Mouse (Mus musculus) stomach, embryonic 15.5 days (tissue): Measurements from ENCODE around the gene Metap1. TPM values are rescaled to one million over a fixed set of nuclear protein-coding genes. Genes with fewer than 3 reads are reported as not detected.

Experiments
- ATAC-seq: fragments of 200-750 bp; cut with Nextera tagmentation; 2 replicates; pipeline ENCODE4 v1.8.0; 2017; ENCODE audit warnings: low read depth, moderate number of reproducible peaks, moderate TSS enrichment; ENCODE audit not compliant: insufficient read depth, low FRiP score
- H3K27ac ChIP-seq: fragments of 300-500 bp; sonication (generic); 2 replicates; pipeline ENCODE4 v1.5.1; 2015; ENCODE audit warnings: mild to moderate bottlenecking, inconsistent platforms
- H3K27me3 ChIP-seq: fragments of 300-500 bp; sonication (generic); replicated peaks from 2 replicates; pipeline ENCODE4 v1.6.1; 2015; ENCODE audit warnings: inconsistent platforms
- H3K36me3 ChIP-seq: fragments of 300-500 bp; sonication (generic); 2 replicates; pipeline ENCODE4 v1.6.1; 2015; ENCODE audit warnings: inconsistent platforms
- H3K4me1 ChIP-seq: fragments of 300-500 bp; sonication (generic); 2 replicates; pipeline ENCODE4 v1.6.1; 2015; ENCODE audit warnings: inconsistent platforms
- H3K4me2 ChIP-seq: fragments of 300-500 bp; sonication (generic); 2 replicates; pipeline ENCODE4 v1.6.1; 2015; ENCODE audit warnings: mild to moderate bottlenecking, inconsistent platforms
- H3K4me3 ChIP-seq: fragments of 300-500 bp; sonication (generic); replicated peaks from 2 replicates; pipeline ENCODE4 v1.5.1; 2015; ENCODE audit warnings: inconsistent platforms
- H3K9ac ChIP-seq: fragments of 300-500 bp; sonication (generic); 2 replicates; pipeline ENCODE4 v1.6.1; 2015; ENCODE audit warnings: inconsistent platforms
- H3K9me3 ChIP-seq: fragments of 300-500 bp; sonication (generic); 2 replicates; pipeline ENCODE4 v1.6.1; 2016; ENCODE audit warnings: inconsistent platforms
- WGBS: fragments of 180-500 bp; shearing (Covaris S2); methylation state at CpG from one replicate; pipeline ENCODE4 v1.1.7; 2015; 5-methylcytosine and 5-hydroxymethylcytosine counted together
- polyA plus RNA-seq: library from polyadenylated mRNA; unstranded; fragments of >200 nt; fragmentation: Nextera tagmentation; extraction: Ambion mirVana; gene quantifications from 2 replicates; pipeline ENCODE4 v1.2.1, GENCODE M21; 2015

The Metap1 gene
- 46.1 and 48.1 TPM in 2 replicates for polyA plus RNA-seq

DNA sequence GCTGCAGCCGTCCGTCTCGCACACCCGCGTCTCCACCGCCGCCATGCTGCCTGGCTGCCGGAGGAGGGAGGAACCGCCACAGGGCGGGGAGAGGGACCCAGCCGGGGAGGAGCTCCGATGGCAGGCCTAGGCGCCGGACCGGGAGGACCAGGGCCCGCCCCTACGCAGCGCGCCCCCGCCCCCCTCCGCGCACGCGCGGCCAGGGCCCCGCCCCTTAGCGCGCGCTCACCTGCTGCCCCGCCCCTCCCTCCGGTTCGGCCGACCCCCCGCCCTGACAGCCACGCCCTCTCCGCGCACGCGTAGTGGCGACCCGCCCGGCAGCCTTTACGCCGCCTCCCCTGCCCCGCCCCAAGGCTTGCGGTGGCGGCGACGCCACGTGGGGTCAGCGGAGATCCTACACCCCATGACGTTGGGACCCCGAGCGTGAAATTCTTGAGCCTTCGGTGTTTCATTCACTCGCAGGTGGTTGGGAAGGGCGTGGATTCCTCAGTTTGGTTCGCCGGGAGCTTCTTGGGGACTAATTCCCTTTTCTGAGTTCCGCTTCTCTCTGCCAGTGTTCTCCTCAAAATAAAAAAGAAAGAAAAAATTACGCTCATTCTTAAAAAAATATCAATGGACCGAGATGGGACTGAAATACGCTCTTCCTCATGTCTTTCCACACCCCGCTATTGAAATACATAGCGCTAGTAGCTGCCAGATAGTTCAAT, at the start of gene Metap1:
TSS of gene Metap1 (minus strand) at position 189 of the 707 bp plus-strand sequence.
- H3K27ac ChIP-seq = peak within 1 kb of the TSS; percentile 82
- H3K4me2 ChIP-seq = peak within 1 kb of the TSS; percentile 65
- H3K4me1 ChIP-seq = no peaks in the 10 kb centered on the region
- peak within 1 kb of the TSS; percentile 76 for H3K9ac ChIP-seq
- under 1% methylated on average over 39 of the region's 65 CpGs for WGBS
- peak; percentile 99 for ATAC-seq
- peak within 1 kb of the TSS; percentile 62 for H3K4me3 ChIP-seq
- H3K27me3 ChIP-seq = no peaks in the 10 kb centered on the region
- H3K36me3 ChIP-seq = peaks cover 10% of the 10 kb centered on the region; the same call in 1 of the 2 replicates
- H3K9me3 ChIP-seq = no peaks in the 10 kb centered on the region

- Histone ChIP-seq H3K27me3 (no peaks in the 10 kb centered on the region), H3K27ac (no peak overlapping the region), H3K9ac (no peak overlapping the region), H3K4me2 (no peak overlapping the region), H3K4me3 (no peak overlapping the region), H3K36me3 (no peaks in the 10 kb centered on the region), H3K4me1 (peaks cover 10% of the 10 kb centered on the region), H3K9me3 (no peaks in the 10 kb centered on the region)
- WGBS = 89% methylated on average over 2 of the region's 2 CpGs
- no peak for ATAC-seq
Observed at GRCm38 (mm10) chr3:138536031-138536430, 46.7 kb upstream of the Metap1 start.

DNA sequence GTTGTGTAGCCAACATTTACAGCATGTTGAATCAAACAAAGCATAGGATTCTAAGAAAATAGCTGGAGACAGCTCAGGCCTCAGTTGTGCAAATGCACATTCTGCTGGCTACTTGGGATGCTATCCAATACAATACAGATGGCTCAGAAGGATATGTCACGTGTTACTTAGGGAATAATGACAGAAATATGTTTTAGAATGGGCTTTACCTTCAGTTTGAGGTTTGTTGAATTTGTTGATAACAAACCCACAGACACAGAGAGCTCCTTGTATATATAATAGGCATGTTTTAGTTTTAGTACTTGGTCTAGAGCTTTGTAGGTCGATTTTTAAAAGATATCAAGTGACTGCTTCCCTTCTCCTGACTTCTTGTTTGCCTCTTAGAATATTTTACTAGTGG, 43.4 kb upstream of the Metap1 start:
- H3K36me3 ChIP-seq = no peaks in the 10 kb centered on the region
- ATAC-seq = no peak
- H3K9ac ChIP-seq = no peak overlapping the region
- H3K27ac ChIP-seq = no peak overlapping the region
- H3K27me3 ChIP-seq = no peaks in the 10 kb centered on the region
- H3K4me1 ChIP-seq = peaks cover 15% of the 10 kb centered on the region
- H3K4me2 ChIP-seq = no peak overlapping the region
- no peak overlapping the region for H3K4me3 ChIP-seq
- WGBS = 45% methylated on average over 2 of the region's 2 CpGs
- no peaks in the 10 kb centered on the region for H3K9me3 ChIP-seq

DNA sequence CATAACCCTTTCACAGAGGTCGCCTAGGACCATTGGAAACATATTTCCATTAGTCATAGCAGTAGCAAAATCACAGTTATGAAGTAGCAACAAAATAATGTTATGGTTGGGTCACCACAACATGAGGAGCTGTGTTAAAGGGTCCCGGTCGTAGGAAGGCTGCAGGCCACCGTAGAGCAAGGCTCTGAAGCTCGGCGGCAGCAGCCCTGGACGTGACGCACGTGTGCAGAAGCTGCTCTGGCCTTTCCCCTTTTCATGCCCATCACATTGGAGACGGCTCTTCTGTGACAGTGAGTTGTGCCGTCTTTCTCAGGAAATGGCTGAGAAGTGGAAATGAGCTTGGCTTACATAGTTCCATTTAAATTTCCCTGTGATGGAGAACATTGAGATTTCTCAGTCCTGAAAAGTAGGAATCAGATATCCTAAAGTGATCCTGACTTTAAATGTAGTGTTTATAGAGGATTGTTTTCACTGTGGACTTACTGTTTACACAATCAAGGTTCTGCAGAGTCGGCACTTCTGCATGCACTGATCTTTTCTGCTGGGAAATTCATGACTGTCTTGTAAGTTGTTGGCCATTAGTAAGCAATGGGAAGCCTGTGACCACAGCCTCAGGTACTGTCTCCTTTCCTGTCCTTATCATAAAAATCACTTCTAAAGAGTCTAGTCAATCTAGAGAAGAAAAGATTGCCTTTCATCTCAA, 42.3 kb upstream of the Metap1 start:
- 0 out of 2 replicates have a peak overlapping the region, but pooled peaks have one; percentile 3 for H3K4me2 ChIP-seq
- no peak overlapping the region for H3K4me3 ChIP-seq
- H3K27me3 ChIP-seq = no peaks in the 10 kb centered on the region
- H3K27ac ChIP-seq = no peak overlapping the region
- H3K4me1 ChIP-seq = peaks cover 15% of the 10 kb centered on the region
- no peaks in the 10 kb centered on the region for H3K36me3 ChIP-seq
- WGBS = 41% methylated on average over 12 of the region's 12 CpGs
- no peak overlapping the region for H3K9ac ChIP-seq
- no peaks in the 10 kb centered on the region for H3K9me3 ChIP-seq
- ATAC-seq = no peak

DNA sequence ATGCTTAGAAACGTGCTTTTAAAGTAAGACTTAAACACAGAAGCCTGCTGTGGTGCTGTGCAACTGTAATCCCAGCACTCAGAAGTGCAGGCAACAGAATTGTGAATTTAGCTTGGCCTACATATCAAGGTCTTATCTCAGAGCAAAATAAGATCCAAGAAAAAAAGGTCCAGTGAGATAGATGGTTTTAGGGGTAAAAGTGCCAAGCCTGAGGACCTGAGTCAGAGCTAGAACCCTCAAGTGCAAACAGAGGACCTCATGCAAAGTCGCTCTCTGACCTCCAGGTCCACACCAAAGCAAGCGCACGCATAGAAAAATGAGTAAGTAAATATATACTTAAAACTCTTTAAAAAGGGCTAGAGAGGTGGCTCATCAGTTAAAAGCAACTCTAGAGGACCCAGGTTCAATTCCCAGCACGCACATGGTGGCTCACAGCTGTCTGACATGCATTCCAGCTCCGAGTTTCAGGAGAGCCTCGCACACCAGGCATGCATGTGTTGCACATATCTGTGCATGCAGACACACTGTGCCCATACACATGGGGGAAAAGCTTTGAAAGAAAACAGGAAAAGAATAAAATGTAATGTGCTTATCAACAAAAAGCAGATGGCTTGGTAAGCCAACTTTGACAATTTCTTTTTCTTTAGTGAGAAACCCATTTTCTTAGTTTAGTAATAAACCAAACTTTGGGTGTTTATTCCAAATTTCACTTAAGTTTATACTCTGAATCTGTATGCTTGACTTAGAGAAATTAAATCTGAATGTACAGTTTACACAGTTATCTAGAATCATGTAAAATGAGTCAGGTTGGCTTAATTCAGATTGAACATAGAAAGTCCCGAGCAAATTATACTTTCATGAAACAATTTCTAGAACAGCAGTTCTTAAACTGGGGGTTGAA, 41.5 kb upstream of the Metap1 start:
- WGBS = 54% methylated on average over 8 of the region's 8 CpGs

GRCm38 (mm10) chr3:138528265-138528664, 39.0 kb upstream of the Metap1 start:
- Histone ChIP-seq H3K9me3 (no peaks in the 10 kb centered on the region), H3K27me3 (no peaks in the 10 kb centered on the region), H3K36me3 (no peaks in the 10 kb centered on the region), H3K27ac (no peak overlapping the region), H3K9ac (peak overlapping the region; percentile 80; the same call in 1 of the 2 replicates), H3K4me1 (peaks cover 20% of the 10 kb centered on the region), H3K4me3 (peak overlapping the region; percentile 89), H3K4me2 (peak overlapping the region; percentile 68)
- no peak for ATAC-seq
- WGBS = 2% methylated on average over 16 of the region's 16 CpGs

More for the DNA sequence above, 41.5 kb upstream of the Metap1 start:
- no peak overlapping the region for H3K4me2 ChIP-seq
- no peaks in the 10 kb centered on the region for H3K36me3 ChIP-seq
- H3K27me3 ChIP-seq = no peaks in the 10 kb centered on the region
- H3K27ac ChIP-seq = no peak overlapping the region
- ATAC-seq = no peak
- H3K4me3 ChIP-seq = no peak overlapping the region
- H3K9ac ChIP-seq = no peak overlapping the region
- peaks cover 18% of the 10 kb centered on the region for H3K4me1 ChIP-seq
- H3K9me3 ChIP-seq = no peaks in the 10 kb centered on the region

DNA sequence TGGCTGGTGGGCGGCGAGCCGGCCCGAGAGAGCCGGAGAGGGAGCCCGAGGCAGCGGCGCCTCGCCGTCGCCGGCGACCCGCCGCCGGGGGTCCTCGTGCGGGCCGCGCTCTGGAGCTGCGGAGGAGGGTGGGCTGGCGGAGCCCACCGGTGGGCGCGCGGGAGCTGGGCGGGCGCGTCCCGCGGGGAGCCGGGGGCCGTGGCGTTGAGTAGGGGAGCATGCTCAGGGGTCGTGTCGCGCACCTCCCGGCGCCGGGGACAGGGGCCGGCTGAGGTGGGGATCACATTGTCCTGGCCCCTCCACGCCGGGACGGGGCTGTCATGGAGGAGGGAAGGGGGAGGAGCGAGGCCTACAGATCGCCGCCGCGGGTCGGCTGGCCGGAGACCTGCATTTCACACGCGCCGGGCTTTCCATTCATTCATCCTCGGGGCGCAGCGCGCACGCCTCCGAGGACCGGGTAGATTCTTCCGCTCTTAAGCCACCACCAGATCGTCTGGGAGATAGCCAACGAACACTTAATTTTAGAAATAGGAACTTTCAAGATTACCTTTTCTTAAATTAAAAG, 38.4 kb upstream of the Metap1 start:
- WGBS = 0% methylated on average over 51 of the region's 64 CpGs
- peak overlapping the region; percentile 80 for H3K9ac ChIP-seq
- peak; percentile 41; the same call in 1 of the 2 replicates for ATAC-seq
- peak overlapping the region; percentile 68 for H3K4me2 ChIP-seq
- H3K27me3 ChIP-seq = no peaks in the 10 kb centered on the region
- H3K36me3 ChIP-seq = no peaks in the 10 kb centered on the region
- H3K4me1 ChIP-seq = peaks cover 19% of the 10 kb centered on the region
- no peaks in the 10 kb centered on the region for H3K9me3 ChIP-seq
- peak overlapping the region; percentile 91 for H3K27ac ChIP-seq
- H3K4me3 ChIP-seq = peak overlapping the region; percentile 89

- H3K9me3 ChIP-seq = no peaks in the 10 kb centered on the region
- H3K27ac ChIP-seq = peak overlapping the region; percentile 95
- H3K4me1 ChIP-seq = peaks cover 15% of the 10 kb centered on the region
- H3K27me3 ChIP-seq = no peaks in the 10 kb centered on the region
- peak; percentile 97 for ATAC-seq
- no peaks in the 10 kb centered on the region for H3K36me3 ChIP-seq
- WGBS = 1% methylated on average over 80 of the region's 85 CpGs
- peak overlapping the region; percentile 80 for H3K9ac ChIP-seq
- peak overlapping the region; percentile 90 for H3K4me2 ChIP-seq
- peak overlapping the region; percentile 89 for H3K4me3 ChIP-seq
Observed at GRCm38 (mm10) chr3:138526916-138527666, 37.8 kb upstream of the Metap1 start.

DNA sequence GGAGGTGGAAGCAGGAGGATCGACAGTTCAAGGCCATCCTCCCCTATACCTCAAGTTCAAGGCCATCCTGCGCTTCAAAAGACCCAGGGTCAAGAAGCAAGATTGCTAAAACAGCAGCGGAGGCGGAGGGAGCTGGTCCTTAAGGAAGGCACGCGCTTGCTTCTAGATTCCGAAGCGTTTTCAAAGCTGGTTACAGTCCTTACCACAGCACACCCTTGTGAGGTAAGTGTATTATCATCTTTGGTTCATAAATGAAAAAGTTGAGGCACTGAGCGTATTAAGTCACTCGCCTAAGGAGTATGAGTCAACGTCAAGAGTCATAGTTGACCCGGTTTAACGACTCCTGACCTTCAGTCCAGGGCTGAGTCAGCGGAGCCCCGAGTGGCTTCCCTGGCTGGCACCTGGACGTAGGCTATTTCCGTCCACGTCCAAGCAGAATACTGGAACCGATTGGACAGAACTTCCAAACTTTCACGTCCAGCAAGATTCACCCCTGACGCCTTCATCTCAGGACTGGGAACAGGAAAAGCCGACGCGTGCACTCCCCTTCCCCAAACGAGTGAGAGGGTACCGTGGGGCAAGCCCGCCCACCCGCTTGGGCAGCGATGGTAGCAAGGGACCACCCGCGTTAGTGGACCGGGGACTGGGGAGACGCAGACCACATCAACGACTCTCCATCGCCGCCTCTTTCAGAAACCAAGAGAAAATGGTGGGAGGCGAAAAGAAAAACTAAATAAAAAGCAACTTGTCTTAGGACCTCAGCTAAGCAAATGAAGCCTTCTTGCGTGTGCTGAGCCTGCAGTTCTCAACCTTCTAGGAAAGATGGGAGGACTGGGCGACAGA, 37.0 kb upstream of the Metap1 start, which contains the start of gene Eif4e:
TSS of gene Eif4e (plus strand) at position 107 of the 843 bp plus-strand sequence.
- H3K4me2 ChIP-seq = peak within 1 kb of the TSS; percentile 90
- H3K27ac ChIP-seq = peak within 1 kb of the TSS; percentile 95
- H3K9me3 ChIP-seq = no peaks in the 10 kb centered on the region
- WGBS = 2% methylated on average over 39 of the region's 39 CpGs
- peak; percentile 47 for ATAC-seq
- H3K27me3 ChIP-seq = no peaks in the 10 kb centered on the region
- no peaks in the 10 kb centered on the region for H3K36me3 ChIP-seq
- H3K9ac ChIP-seq = peak within 1 kb of the TSS; percentile 67
- H3K4me1 ChIP-seq = peaks cover 9% of the 10 kb centered on the region
- H3K4me3 ChIP-seq = peak within 1 kb of the TSS; percentile 89

DNA sequence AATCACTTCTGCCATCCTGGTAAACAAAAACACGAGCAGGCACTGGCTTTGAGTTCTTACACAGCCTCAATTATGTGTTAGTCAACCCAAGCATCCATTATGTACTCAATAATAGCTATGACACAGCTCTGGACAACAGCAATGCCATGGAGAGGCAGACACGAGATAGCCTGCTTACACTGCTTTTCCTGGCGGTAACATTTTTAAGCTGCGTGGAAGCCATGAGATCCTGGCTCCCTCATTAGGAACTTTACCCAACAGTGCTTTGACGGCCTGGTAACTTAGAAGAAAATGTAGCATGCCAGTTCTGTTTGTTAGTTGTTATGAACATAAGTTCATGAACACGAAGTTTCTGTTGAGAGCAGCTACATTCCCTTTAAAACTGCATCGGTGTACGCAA, 36.2 kb upstream of the Metap1 start:
- H3K27ac ChIP-seq = no peak overlapping the region; the same call in 1 of the 2 replicates
- H3K4me3 ChIP-seq = no peak overlapping the region
- 70% methylated on average over 8 of the region's 8 CpGs for WGBS
- no peak for ATAC-seq
- H3K9ac ChIP-seq = peak overlapping the region; percentile 67; the same call in 1 of the 2 replicates
- H3K27me3 ChIP-seq = no peaks in the 10 kb centered on the region
- no peak overlapping the region for H3K4me2 ChIP-seq
- peaks cover 5% of the 10 kb centered on the region for H3K4me1 ChIP-seq
- H3K9me3 ChIP-seq = no peaks in the 10 kb centered on the region
- H3K36me3 ChIP-seq = no peaks in the 10 kb centered on the region
